Mouse (Mus musculus) urinary bladder, postnatal 36 days (tissue): ENCODE results near the gene Iqcg.
"Not testable (repeated sequence)": the region's sequence is repeated elsewhere in the genome, so short reads cannot be mapped to it uniquely, and the experiment has no call there.

Experiments
- DNase-seq, 2 experiments: peaks; one replicate each; pipeline ENCODE4 v3.0.0; 2022; ENCODE audit warnings: low spot score in 2 of 2, mixed read lengths in 1 of 2

Gene Iqcg

GRCm38 (mm10) chr16:33056095-33056785 lies at the start of gene Iqcg, which contains the start of gene Rpl35a:
TSS of gene Iqcg (minus strand) at chr16:33056218.
TSS of gene Rpl35a (plus strand) at chr16:33056453.
- peak; percentile 86 to 87 for DNase-seq

- DNase-seq: no peak
Observed at GRCm38 (mm10) chr16:33085666-33086065, 29.6 kb upstream of the Iqcg start.

GRCm38 (mm10) chr16:33083996-33084395 lies 28.0 kb upstream of the Iqcg start:
- no peak for DNase-seq

GRCm38 (mm10) chr16:33082951-33083350 lies 26.9 kb upstream of the Iqcg start:
- DNase-seq: no peak

GRCm38 (mm10) chr16:33080063-33080462 lies 24.0 kb upstream of the Iqcg start:
- no peak for DNase-seq

- no peak for DNase-seq
Observed at GRCm38 (mm10) chr16:33077069-33077627, 21.1 kb upstream of the Iqcg start.

GRCm38 (mm10) chr16:33076078-33076477 lies 20.1 kb upstream of the Iqcg start:
- no peak for DNase-seq

- no peak for DNase-seq
Observed at GRCm38 (mm10) chr16:33074967-33075366, 18.9 kb upstream of the Iqcg start.

- DNase-seq: no peak
Observed at GRCm38 (mm10) chr16:33072871-33073557, 17.0 kb upstream of the Iqcg start.

- DNase-seq: no peak
Observed at GRCm38 (mm10) chr16:33070928-33071327, 14.9 kb upstream of the Iqcg start.

GRCm38 (mm10) chr16:33064636-33065035 lies 8.6 kb upstream of the Iqcg start:
- DNase-seq: no peak

- DNase-seq: no peak
Observed at GRCm38 (mm10) chr16:33063267-33063666, 7.2 kb upstream of the Iqcg start.

GRCm38 (mm10) chr16:33062682-33063131 lies 6.7 kb upstream of the Iqcg start:
- DNase-seq: peak; percentile 51 to 56

- peak; percentile 73 to 89 for DNase-seq
Observed at GRCm38 (mm10) chr16:33062024-33062681, 6.1 kb upstream of the Iqcg start, which contains the start of gene Lmln. TSS of gene Lmln (plus strand) at chr16:33062521.

GRCm38 (mm10) chr16:33061400-33061799 lies 5.4 kb upstream of the Iqcg start:
- no peak for DNase-seq

- DNase-seq: no peak
Observed at GRCm38 (mm10) chr16:33060926-33061325, 4.9 kb upstream of the Iqcg start.

GRCm38 (mm10) chr16:33059471-33059870 lies 3.5 kb upstream of the Iqcg start:
- no peak for DNase-seq

- DNase-seq: not testable (repeated sequence)
Observed at GRCm38 (mm10) chr16:33058656-33059055, 2.6 kb upstream of the Iqcg start.

- no peak for DNase-seq
Observed at GRCm38 (mm10) chr16:33058033-33058432, 2.0 kb upstream of the Iqcg start.

GRCm38 (mm10) chr16:33056786-33057185 lies 768 bp upstream of the Iqcg start:
- no peak for DNase-seq

- DNase-seq: no peak
Observed at GRCm38 (mm10) chr16:33055655-33056054, 363 bp downstream of the Iqcg start.

- not testable (repeated sequence) for DNase-seq
Observed at GRCm38 (mm10) chr16:33054927-33055326, 1.1 kb downstream of the Iqcg start.
